Mouse (Mus musculus) spleen, adult 2 months (tissue): ENCODE results near the gene Nacc1.

Experiments
- CTCF ChIP-seq: fragments of 200-500 bp; IDR thresholded peaks from 2 replicates; pipeline ENCODE4 v1.5.1; 2011; ENCODE audit warnings: mild to moderate bottlenecking, inconsistent platforms; ENCODE audit not compliant: insufficient read depth, insufficient read length, insufficient replicate concordance; ENCODE audit errors: extremely low read depth
- POLR2A ChIP-seq: fragments of 200-500 bp; IDR thresholded peaks from 2 replicates; pipeline ENCODE4 v1.6.1; 2011; ENCODE audit warnings: low read depth, low read length, inconsistent platforms

- TF ChIP-seq CTCF, result peak; percentile 42; the same call in 1 of the 2 replicates
- TF ChIP-seq POLR2A, result no peak
Observed at GRCm38 (mm10) chr8:84699861-84700322, 12.2 kb upstream of the Nacc1 start.
